Mouse (Mus musculus) cerebellum, adult 2 months (tissue): ENCODE measurements around the gene Dad1.

Experiments
- CTCF ChIP-seq: fragments of 200-500 bp; IDR thresholded peaks from 2 replicates; pipeline ENCODE4 v1.5.1; 2011; ENCODE audit warnings: low read depth, mild to moderate bottlenecking, control low read depth, low read length, moderate library complexity, borderline replicate concordance; ENCODE audit not compliant: insufficient read depth
- POLR2A ChIP-seq: fragments of 200-500 bp; IDR thresholded peaks from 2 replicates; pipeline ENCODE4 v1.6.1; 2011; ENCODE audit warnings: low read length, control low read depth, borderline replicate concordance; ENCODE audit not compliant: insufficient read depth

DNA sequence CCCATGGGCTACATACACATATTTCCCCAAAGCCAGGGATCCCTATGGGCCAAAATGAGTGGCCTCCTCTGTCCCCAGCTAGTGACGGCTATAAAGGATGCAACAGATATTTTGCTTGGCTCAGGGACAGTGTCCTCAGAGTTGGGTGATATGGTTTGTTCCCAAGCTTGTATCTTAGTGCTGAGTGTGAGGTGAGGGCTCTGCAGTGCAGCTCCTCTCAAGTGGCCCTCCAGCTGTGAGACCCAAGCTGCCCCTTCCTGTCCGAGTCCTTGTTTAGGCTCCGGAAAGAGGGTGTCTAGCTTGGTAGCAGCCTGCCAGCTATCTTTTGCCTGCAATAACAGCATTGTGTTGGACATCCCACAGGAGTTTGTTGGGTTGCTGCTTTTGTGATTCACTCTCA is 64.6 kb downstream of the Dad1 start:
- TF ChIP-seq CTCF (no peak), POLR2A (no peak)
